Mouse (Mus musculus): ENCODE measurements around the gene Nfe2l3.

Gene Nfe2l3

GRCm38 (mm10) chr6:51486076-51486710, 53.7 kb downstream of the Nfe2l3 start:
- DNase-seq (ENCODE audit: low spot score in 2 of 2): no peak

GRCm38 (mm10) chr6:51486731-51487130, 54.3 kb downstream of the Nfe2l3 start:
- no peak for DNase-seq (ENCODE audit: low spot score in 2 of 2)

- no peak for DNase-seq (ENCODE audit: low spot score in 2 of 2)
Measured at GRCm38 (mm10) chr6:51489787-51490186, 57.3 kb downstream of the Nfe2l3 start.

- no peak for DNase-seq (ENCODE audit: low spot score in 2 of 2)
Measured at GRCm38 (mm10) chr6:51497321-51498111, 65.0 kb downstream of the Nfe2l3 start.

- no peak for DNase-seq (ENCODE audit: low spot score in 2 of 2)
Measured at GRCm38 (mm10) chr6:51505671-51506070, 73.2 kb downstream of the Nfe2l3 start.

- DNase-seq (ENCODE audit: low spot score in 2 of 2): no peak
Measured at GRCm38 (mm10) chr6:51507556-51507955, 75.1 kb downstream of the Nfe2l3 start.
